Mouse (Mus musculus): Measurements from ENCODE around the gene Fbxl7.

Fbxl7 gene

GRCm38 (mm10) chr15:26703156-26703840 lies 192.1 kb downstream of the Fbxl7 start:
- intact Hi-C loops (cut with DNase I): no loop called here

DNA sequence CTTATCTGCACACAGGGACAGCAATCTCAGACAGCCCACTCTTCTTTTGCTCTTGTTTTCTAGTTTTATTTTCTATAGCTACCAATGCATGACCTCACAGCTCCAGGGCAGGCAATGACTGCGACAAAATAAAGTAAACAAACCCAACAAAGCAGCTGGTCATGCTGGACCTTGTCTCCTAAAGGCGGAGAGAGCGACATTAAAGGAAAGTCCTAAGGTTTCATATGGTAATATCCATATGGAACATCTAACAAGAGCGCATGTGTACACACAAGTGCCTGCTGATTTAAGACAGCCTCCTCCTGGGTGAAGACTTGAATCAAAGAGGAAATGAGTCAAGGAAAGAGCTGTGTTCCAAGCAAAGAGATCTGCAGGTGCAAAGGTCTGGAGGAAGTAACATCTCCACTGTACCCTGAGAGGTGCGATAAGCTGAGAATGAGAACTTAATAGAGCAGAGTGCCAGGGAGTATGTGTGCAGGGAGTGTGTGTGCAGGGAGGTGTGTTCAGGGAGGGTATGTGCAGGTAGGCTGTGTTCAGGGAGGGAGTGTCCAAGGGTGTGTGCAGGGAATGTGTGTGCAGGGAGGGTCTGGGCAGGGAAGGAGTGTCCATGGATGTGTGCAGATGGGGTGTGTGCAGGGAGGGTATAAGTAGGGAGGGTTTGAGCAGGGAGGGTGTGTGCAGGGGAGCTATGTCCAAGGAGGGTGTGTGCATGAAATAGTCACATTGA lies 193.3 kb downstream of the Fbxl7 start:
- intact Hi-C loops (cut with DNase I): no loop called here

DNA sequence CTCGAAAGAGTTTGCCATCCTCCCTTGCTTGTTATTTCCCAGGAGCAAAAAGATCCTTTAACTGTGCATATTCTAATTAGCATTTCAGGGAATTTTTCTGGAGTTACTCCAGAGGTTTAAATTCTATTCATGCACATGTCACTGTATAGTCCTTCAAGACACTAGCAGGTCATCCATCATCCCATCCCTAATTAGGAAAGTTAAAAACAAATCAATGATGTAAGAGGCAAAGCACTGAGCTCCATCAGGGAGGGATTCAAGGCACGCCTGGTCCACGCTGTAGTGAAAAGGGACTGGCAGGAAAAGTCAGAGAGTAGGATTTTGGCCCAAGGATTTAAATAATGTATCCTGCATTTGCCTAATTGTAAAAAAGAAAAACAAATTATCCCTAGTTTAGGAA lies 202.3 kb downstream of the Fbxl7 start:
- intact Hi-C loops (cut with DNase I): no loop called here

- intact Hi-C loops (cut with DNase I): no loop called here
These were observed 206.8 kb downstream of the Fbxl7 start for GRCm38 (mm10) chr15:26688472-26689104.

GRCm38 (mm10) chr15:26687729-26688128 lies 207.7 kb downstream of the Fbxl7 start:
- intact Hi-C loops (cut with DNase I): no loop called here

- intact Hi-C loops (cut with DNase I): no loop called here
These were observed 213.1 kb downstream of the Fbxl7 start for GRCm38 (mm10) chr15:26682279-26682678.

- intact Hi-C loops (cut with DNase I): no loop called here
These were observed 222.0 kb downstream of the Fbxl7 start for GRCm38 (mm10) chr15:26673239-26673859.

GRCm38 (mm10) chr15:26654988-26655387 lies 240.4 kb downstream of the Fbxl7 start:
- intact Hi-C loops (cut with DNase I): loop anchor here (5.0 kb wide), 1 partner anchor 42 kb away; no protein-coding TSS in a partner anchor

GRCm38 (mm10) chr15:26642563-26642962 lies 252.8 kb downstream of the Fbxl7 start:
- intact Hi-C loops (cut with DNase I): loop anchor here (10.0 kb wide), 1 partner anchor 142 kb away; no protein-coding TSS in a partner anchor

DNA sequence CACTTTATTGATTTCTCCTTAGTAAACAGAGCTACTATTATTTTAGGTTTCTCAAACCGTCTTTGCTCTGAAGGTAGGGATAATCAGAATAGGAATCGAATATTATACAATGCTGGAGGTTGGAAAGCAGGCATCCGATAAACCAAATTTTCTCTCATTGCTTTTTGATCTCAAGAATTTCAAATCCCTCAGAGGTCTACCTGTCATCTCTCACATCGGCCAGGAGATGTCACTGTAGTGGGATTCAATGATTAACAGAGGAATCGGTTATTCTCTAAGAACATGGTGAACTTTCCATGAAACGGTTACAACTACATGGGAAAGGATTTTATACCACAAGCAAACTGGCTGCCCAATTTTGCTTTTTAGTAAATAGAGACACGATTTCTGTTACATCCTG lies 255.7 kb downstream of the Fbxl7 start:
- intact Hi-C loops (cut with DNase I): loop anchor here (5.0 to 10.0 kb wide), 2 partner anchors 145 to 258 kb away; partner anchors contain the start of gene Fbxl7

DNA sequence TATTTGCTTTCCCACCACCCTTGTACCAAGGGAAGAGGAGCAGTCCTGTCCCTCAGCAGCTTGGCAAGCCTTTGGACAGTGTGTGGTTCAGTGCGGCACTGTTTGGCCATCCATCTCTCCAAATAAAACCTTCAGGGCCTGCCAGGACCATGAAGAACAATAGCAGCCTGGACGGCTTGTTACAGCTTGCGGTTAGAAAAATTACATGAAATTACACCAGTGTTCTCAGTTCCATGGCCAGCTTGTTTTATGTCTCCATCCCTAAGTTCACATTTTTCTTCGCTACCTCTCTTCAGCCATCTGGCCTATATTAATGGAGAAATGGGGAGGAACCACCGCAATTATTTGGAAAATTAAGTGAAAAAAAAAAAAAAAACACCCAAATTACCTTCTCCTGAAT lies 259.8 kb downstream of the Fbxl7 start:
- intact Hi-C loops (cut with DNase I): loop anchor here (5.0 kb wide), 1 partner anchor 262 kb away; the partner anchor contains the start of gene Fbxl7

GRCm38 (mm10) chr15:26628181-26628580 lies 267.2 kb downstream of the Fbxl7 start:
- intact Hi-C loops (cut with DNase I): no loop called here

DNA sequence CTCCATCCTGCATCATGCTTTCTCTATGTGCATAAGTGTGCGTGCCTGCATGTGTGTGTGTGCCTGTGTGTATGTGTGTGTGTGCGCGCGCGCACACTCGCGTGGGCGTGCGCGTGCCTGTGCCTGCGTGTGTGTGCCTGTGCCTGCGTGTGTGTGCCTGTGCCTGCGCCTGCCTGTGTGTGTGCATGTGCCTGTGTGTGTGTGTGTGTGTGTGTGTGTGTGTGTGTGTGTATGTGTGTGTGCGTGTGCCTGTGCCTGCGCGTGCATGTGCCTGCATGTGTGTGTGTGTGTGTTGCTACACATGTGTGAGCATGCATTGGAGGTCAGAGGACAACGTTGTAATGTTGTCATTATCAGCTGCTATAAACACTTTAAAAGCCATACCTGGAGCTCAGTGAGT lies 272.1 kb downstream of the Fbxl7 start:
- intact Hi-C loops (cut with DNase I): loop anchor here (5.0 kb wide), 2 partner anchors 151 to 274 kb away; partner anchors contain the start of gene Fbxl7

GRCm38 (mm10) chr15:26620279-26620678 lies 275.1 kb downstream of the Fbxl7 start:
- intact Hi-C loops (cut with DNase I): loop anchor here (2.0 to 5.0 kb wide), 3 partner anchors 148 to 571 kb away; partner anchors contain the start of gene Fbxl7

DNA sequence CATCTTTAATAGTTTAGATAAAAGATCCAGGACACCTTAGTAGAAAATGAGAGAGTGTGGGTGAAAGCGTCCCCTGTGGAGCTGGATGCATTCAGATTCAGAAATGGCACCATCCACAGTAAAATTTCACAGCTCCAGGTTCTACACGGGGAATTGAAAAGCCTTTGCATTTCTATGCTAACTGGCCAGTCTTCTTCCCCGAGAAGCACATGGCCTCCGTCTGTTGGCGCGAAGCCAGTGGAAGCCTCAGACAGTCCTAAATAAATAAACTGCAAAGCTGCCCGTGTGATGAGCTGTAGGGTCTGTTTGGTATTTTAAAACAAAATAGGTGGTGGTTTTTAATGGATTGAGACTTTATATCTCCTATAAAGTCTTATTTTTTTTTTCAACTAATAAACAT lies 276.2 kb downstream of the Fbxl7 start:
- intact Hi-C loops (cut with DNase I): loop anchor here (5.0 kb wide), 1 partner anchor 613 kb away; no protein-coding TSS in a partner anchor

GRCm38 (mm10) chr15:26596239-26596638 lies 299.1 kb downstream of the Fbxl7 start:
- intact Hi-C loops (cut with DNase I): no loop called here

GRCm38 (mm10) chr15:26579947-26580709 lies 315.3 kb downstream of the Fbxl7 start:
- intact Hi-C loops (cut with DNase I): no loop called here

GRCm38 (mm10) chr15:26578500-26578899 lies 316.9 kb downstream of the Fbxl7 start:
- intact Hi-C loops (cut with DNase I): no loop called here

DNA sequence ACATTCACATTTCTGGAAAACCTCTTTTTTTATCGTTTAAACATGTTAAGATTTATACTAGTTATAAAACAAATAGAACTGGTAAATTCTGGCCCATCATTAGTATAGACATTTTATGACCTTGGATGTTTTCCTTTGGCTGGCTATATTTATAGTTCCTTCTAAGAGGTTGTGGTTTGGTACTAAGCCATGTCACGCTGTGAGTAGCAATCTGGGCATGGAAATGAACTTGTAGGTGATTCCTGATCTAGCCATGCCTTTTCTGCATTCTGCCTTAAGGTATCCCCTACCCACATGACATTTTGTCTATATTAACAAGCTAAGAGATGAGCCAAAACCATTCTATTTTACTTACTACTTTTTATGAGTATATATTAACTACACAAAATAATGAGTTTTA lies 329.3 kb downstream of the Fbxl7 start:
- intact Hi-C loops (cut with DNase I): no loop called here

DNA sequence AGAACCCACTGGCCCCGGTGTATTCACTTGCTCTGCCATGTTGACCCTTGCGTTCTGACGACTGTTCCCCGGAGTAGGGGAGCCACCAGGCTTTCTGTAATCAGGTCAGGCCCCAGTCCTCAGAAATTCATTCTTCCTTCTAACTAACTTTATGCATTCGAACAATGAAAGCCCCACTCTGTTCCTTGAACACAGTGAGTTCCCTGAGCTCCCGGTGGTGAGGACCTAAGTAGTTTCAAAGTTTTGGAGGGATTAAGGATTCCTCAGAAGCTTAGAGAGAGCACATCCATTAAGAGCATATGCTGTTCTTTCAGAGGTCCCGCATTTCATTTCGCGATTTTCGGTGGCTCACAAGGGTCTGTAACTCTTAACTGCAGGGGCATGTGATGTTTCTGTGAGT lies 341.8 kb downstream of the Fbxl7 start:
- intact Hi-C loops (cut with DNase I): no loop called here
